ENCODE assay signal across 11 mouse cellular contexts in genomic region chr4:33289106-33289650, GRCm38 (mm10). TPM values are rescaled to one million over a fixed set of nuclear protein-coding genes. Genes with fewer than 3 reads are reported as not detected.
DNase-seq lines count a peak whose midpoint lies in the region; ATAC-seq and TF ChIP-seq lines count a peak whose summit lies in the region.
"Had no signal": no experiment of that assay in that cellular context is flagged by ENCODE, and none has a peak within 500 bp of the region (broad histone marks: within the 10 kb centered on the region; RNA-seq: fewer than 3 reads in every experiment).

No protein-coding gene starts in this region.

- no peaks in the 10 kb centered on the region for H3K27me3 ChIP-seq in heart, postnatal 0 days (ENCODE audit: control insufficient read depth, insufficient read depth, low read length)
- no peaks in the 10 kb centered on the region for H3K27me3 ChIP-seq in lung, postnatal 0 days (replicated peaks; ENCODE audit: insufficient read depth, low read length)
- no peaks in the 10 kb centered on the region for H3K27me3 ChIP-seq in limb, embryonic 12.5 days
- H3K27me3 ChIP-seq in stomach, postnatal 0 days (ENCODE audit: control insufficient read depth, insufficient read depth, low read length) = no peaks in the 10 kb centered on the region
- no peaks in the 10 kb centered on the region for H3K27me3 ChIP-seq in hindbrain, embryonic 12.5 days
- H3K27me3 ChIP-seq: midbrain, embryonic 13.5 days had no signal

- no peak for TF ChIP-seq CTCF in heart, postnatal 0 days (IDR thresholded peaks at IDR 0.05; ENCODE audit: low read depth)
- no peak for TF ChIP-seq CTCF in lung, postnatal 0 days (IDR thresholded peaks at IDR 0.05)
- TF ChIP-seq CTCF in stomach, postnatal 0 days (IDR thresholded peaks at IDR 0.05; ENCODE audit: low read depth) = no peak

- H3K36me3 ChIP-seq in heart, postnatal 0 days (replicated peaks; ENCODE audit: control insufficient read depth, insufficient read depth, low read length) = no peaks in the 10 kb centered on the region
- H3K36me3 ChIP-seq in lung, postnatal 0 days (ENCODE audit: insufficient read depth, low read length) = no peaks in the 10 kb centered on the region
- H3K36me3 ChIP-seq in limb, embryonic 12.5 days = no peaks in the 10 kb centered on the region
- H3K36me3 ChIP-seq in stomach, postnatal 0 days (ENCODE audit: control insufficient read depth, insufficient read depth, low read length) = no peaks in the 10 kb centered on the region
- no peaks in the 10 kb centered on the region for H3K36me3 ChIP-seq in hindbrain, embryonic 12.5 days
- H3K36me3 ChIP-seq: midbrain, embryonic 13.5 days had no signal

- ATAC-seq in heart, postnatal 0 days (ENCODE audit: insufficient read depth, low read depth) = no peak
- ATAC-seq in lung, postnatal 0 days = no peak
- no peak for ATAC-seq in limb, embryonic 12.5 days (ENCODE audit: insufficient number of reproducible peaks, insufficient read depth, low FRiP score, low TSS enrichment, low read depth)
- no peak for ATAC-seq in stomach, postnatal 0 days (ENCODE audit: low FRiP score, low TSS enrichment)
- no peak for ATAC-seq in hindbrain, embryonic 12.5 days (ENCODE audit: low FRiP score)
- ATAC-seq: midbrain, embryonic 13.5 days had no signal

- H3K4me3 ChIP-seq in heart, postnatal 0 days (ENCODE audit: low read depth, low read length) = peak overlapping the region; percentile 28; the same call in 1 of the 2 replicates
- peak overlapping the region; percentile 33 for H3K4me3 ChIP-seq in lung, postnatal 0 days (ENCODE audit: low read depth, low read length)
- H3K4me3 ChIP-seq in limb, embryonic 12.5 days (replicated peaks) = peak overlapping the region; percentile 29
- peak overlapping the region; percentile 29 for H3K4me3 ChIP-seq in stomach, postnatal 0 days (ENCODE audit: low read depth, low read length)
- no peak overlapping the region for H3K4me3 ChIP-seq in hindbrain, embryonic 12.5 days
- H3K4me3 ChIP-seq: midbrain, embryonic 13.5 days had no signal

- no peaks in the 10 kb centered on the region for H3K9me3 ChIP-seq in heart, postnatal 0 days (replicated peaks; ENCODE audit: control insufficient read depth, low read length)
- no peaks in the 10 kb centered on the region for H3K9me3 ChIP-seq in lung, postnatal 0 days (ENCODE audit: low read length)
- H3K9me3 ChIP-seq in limb, embryonic 12.5 days = no peaks in the 10 kb centered on the region
- no peaks in the 10 kb centered on the region for H3K9me3 ChIP-seq in stomach, postnatal 0 days (ENCODE audit: control insufficient read depth, low read length)
- no peaks in the 10 kb centered on the region for H3K9me3 ChIP-seq in hindbrain, embryonic 12.5 days (replicated peaks)
- H3K9me3 ChIP-seq: midbrain, embryonic 13.5 days had no signal

- no peak for TF ChIP-seq EP300 in heart, postnatal 0 days (IDR thresholded peaks at IDR 0.05; ENCODE audit: low read depth)
- TF ChIP-seq EP300 in lung, postnatal 0 days (IDR thresholded peaks at IDR 0.05) = no peak
- no peak for TF ChIP-seq EP300 in stomach, postnatal 0 days (optimal IDR thresholded peaks at IDR 0.05)

- no peak overlapping the region for H3K27ac ChIP-seq in heart, postnatal 0 days (ENCODE audit: low read depth)
- H3K27ac ChIP-seq in lung, postnatal 0 days (ENCODE audit: low read length) = peak overlapping the region; percentile 57; the same call in 1 of the 2 replicates
- peak overlapping the region; percentile 69 for H3K27ac ChIP-seq in limb, embryonic 12.5 days
- no peak overlapping the region for H3K27ac ChIP-seq in stomach, postnatal 0 days (replicated peaks)
- no peak overlapping the region for H3K27ac ChIP-seq in hindbrain, embryonic 12.5 days
- H3K27ac ChIP-seq: midbrain, embryonic 13.5 days had no signal

- H3K4me2 ChIP-seq in heart, postnatal 0 days (ENCODE audit: low read depth, low read length) = 0 out of 2 replicates have a peak overlapping the region, but pooled peaks have one; percentile 39
- peak overlapping the region; percentile 46 for H3K4me2 ChIP-seq in lung, postnatal 0 days (replicated peaks; ENCODE audit: low read depth, low read length)
- H3K4me2 ChIP-seq in limb, embryonic 12.5 days = peak overlapping the region; percentile 43
- H3K4me2 ChIP-seq in stomach, postnatal 0 days (replicated peaks; ENCODE audit: low read depth) = peak overlapping the region; percentile 44
- H3K4me2 ChIP-seq in hindbrain, embryonic 12.5 days (replicated peaks) = no peak overlapping the region; the same call in 1 of the 2 replicates
- H3K4me2 ChIP-seq: midbrain, embryonic 13.5 days had no signal

- no peaks in the 10 kb centered on the region for H3K4me1 ChIP-seq in heart, postnatal 0 days (ENCODE audit: control insufficient read depth, insufficient read depth)
- no peaks in the 10 kb centered on the region for H3K4me1 ChIP-seq in lung, postnatal 0 days (ENCODE audit: insufficient read depth, low read depth, low read length)
- peaks cover 7% of the 10 kb centered on the region; the same call in 1 of the 2 replicates for H3K4me1 ChIP-seq in limb, embryonic 12.5 days (replicated peaks)
- H3K4me1 ChIP-seq in stomach, postnatal 0 days (replicated peaks; ENCODE audit: control insufficient read depth, insufficient read depth) = no peaks in the 10 kb centered on the region
- no peaks in the 10 kb centered on the region for H3K4me1 ChIP-seq in hindbrain, embryonic 12.5 days
- H3K4me1 ChIP-seq: midbrain, embryonic 13.5 days had no signal

- WGBS in heart, postnatal 0 days = 69% methylated on average over 12 of the region's 12 CpGs
- 65% methylated on average over 12 of the region's 12 CpGs for WGBS in lung, postnatal 0 days
- WGBS in limb, embryonic 12.5 days = 83% methylated on average over 12 of the region's 12 CpGs
- 76% methylated on average over 12 of the region's 12 CpGs for WGBS in stomach, postnatal 0 days
- 89% methylated on average over 12 of the region's 12 CpGs for WGBS in hindbrain, embryonic 12.5 days

- no peak for DNase-seq in heart, postnatal 0 days (ENCODE audit: low spot score)
- DNase-seq in heart, adult 8-10 months (ENCODE audit: low spot score) = no peak
- no peak for DNase-seq in lung, postnatal 0 days (ENCODE audit: low spot score)
- no peak for DNase-seq in lung, postnatal 36 days
- no peak for DNase-seq in stomach, postnatal 0 days (ENCODE audit: low spot score)
- no peak for DNase-seq in embryo, embryonic 11 days
- DNase-seq: right cerebral cortex, adult 18-20 months; thymus, postnatal 4 days had no signal

- no peak overlapping the region for H3K9ac ChIP-seq in heart, postnatal 0 days (replicated peaks; ENCODE audit: low read depth, low read length)
- H3K9ac ChIP-seq in lung, postnatal 0 days (replicated peaks; ENCODE audit: low read depth) = peak overlapping the region; percentile 16; the same call in 1 of the 2 replicates
- no peak overlapping the region; the same call in 1 of the 2 replicates for H3K9ac ChIP-seq in limb, embryonic 12.5 days (replicated peaks)
- H3K9ac ChIP-seq in stomach, postnatal 0 days (ENCODE audit: low read length) = peak overlapping the region; percentile 38; the same call in 1 of the 2 replicates
- no peak overlapping the region for H3K9ac ChIP-seq in hindbrain, embryonic 12.5 days
- H3K9ac ChIP-seq: midbrain, embryonic 13.5 days had no signal

RNA-seq across cellular contexts. Expression of gene Pnrc1, which starts 0.8 kb away (rescaled TPM):
- 90.0 and 127 TPM in 2 replicates for total RNA-seq in heart, postnatal 0 days (2014; rRNA removed; ENCODE audit: low replicate concordance)
- 61.8 and 80.8 TPM in 2 replicates for polyA plus RNA-seq in heart, postnatal 0 days (2015; fragmentation: Nextera tagmentation; extraction: Ambion mirVana)
- total RNA-seq in heart, adult 8-10 months (2022) = 100 to 1,000 TPM; 105 to 165 (median 142) TPM
- 153 and 169 TPM in 2 replicates for polyA plus RNA-seq in lung, postnatal 0 days (2015; fragmentation: Nextera tagmentation; extraction: Ambion mirVana)
- polyA plus RNA-seq in limb, embryonic 12.5 days (2016; fragmentation: Nextera tagmentation; extraction: Ambion mirVana) = 127 and 128 TPM in 2 replicates
- polyA plus RNA-seq in stomach, postnatal 0 days (2015; fragmentation: Nextera tagmentation; extraction: Ambion mirVana) = 69.3 and 76.2 TPM in 2 replicates
- 118 and 124 TPM in 2 replicates for polyA plus RNA-seq in hindbrain, embryonic 12.5 days (2016; fragmentation: Nextera tagmentation; extraction: Ambion mirVana)

RNA-seq across cellular contexts. Expression of gene Rngtt, which starts 20.9 kb away (rescaled TPM):
- 7.3 and 10.0 TPM in 2 replicates for total RNA-seq in heart, postnatal 0 days (2014; rRNA removed; ENCODE audit: low replicate concordance)
- 8.9 and 9.9 TPM in 2 replicates for polyA plus RNA-seq in heart, postnatal 0 days (2015; fragmentation: Nextera tagmentation; extraction: Ambion mirVana)
- 10 to 100 TPM in 1 of 4 experiments, 1 to 10 TPM in 3; 8.7 to 10.4 (median 9.3) TPM for total RNA-seq in heart, adult 8-10 months (2022)
- polyA plus RNA-seq in lung, postnatal 0 days (2015; fragmentation: Nextera tagmentation; extraction: Ambion mirVana) = 9.4 and 10.5 TPM in 2 replicates
- 33.1 and 38.6 TPM in 2 replicates for polyA plus RNA-seq in limb, embryonic 12.5 days (2016; fragmentation: Nextera tagmentation; extraction: Ambion mirVana)
- polyA plus RNA-seq in stomach, postnatal 0 days (2015; fragmentation: Nextera tagmentation; extraction: Ambion mirVana) = 9.2 and 9.6 TPM in 2 replicates
- polyA plus RNA-seq in hindbrain, embryonic 12.5 days (2016; fragmentation: Nextera tagmentation; extraction: Ambion mirVana) = 31.3 and 34.6 TPM in 2 replicates

Comparison
In these comparisons a context has a peak if more than half of its experiments do, and no peak if none do; other contexts are left out.
1. H3K27ac ChIP-seq: peak in lung, postnatal 0 days (single experiment) and limb, embryonic 12.5 days (single experiment); none in heart, postnatal 0 days (single experiment), stomach, postnatal 0 days (single experiment) and hindbrain, embryonic 12.5 days (single experiment).
2. H3K9ac ChIP-seq: peak in lung, postnatal 0 days (single experiment) and stomach, postnatal 0 days (single experiment); none in heart, postnatal 0 days (single experiment), limb, embryonic 12.5 days (single experiment) and hindbrain, embryonic 12.5 days (single experiment).